Mouse (Mus musculus): Measurements from ENCODE around the gene Il16.

DNA sequence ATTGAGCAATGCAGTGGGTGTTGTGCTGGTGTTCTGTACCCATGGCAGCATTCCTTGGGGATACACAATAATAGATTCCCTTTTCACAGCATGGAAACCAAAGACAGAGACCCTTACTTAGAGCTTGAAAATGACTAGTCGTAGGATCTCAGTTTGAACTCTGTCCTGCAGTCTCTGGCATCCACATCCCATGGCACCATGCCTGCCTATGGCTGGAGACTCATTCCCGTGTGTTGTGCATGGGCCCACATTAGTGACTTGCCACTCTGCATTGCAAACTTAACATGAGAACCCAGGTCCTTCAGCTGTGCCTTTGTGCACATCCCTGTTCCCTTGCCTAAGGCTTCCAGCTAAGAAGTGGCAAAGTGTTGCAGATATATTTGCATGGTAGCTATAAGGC is 100.8 kb downstream of the Il16 start:
- TF ChIP-seq POLR2A (IDR thresholded peaks at IDR 0.05; ENCODE audit: low read depth, low read length) = no peak
- no peak for TF ChIP-seq CTCF (IDR thresholded peaks at IDR 0.05; ENCODE audit: extremely low read depth, insufficient read depth, insufficient read length, insufficient replicate concordance)
